ENCODE assay signal across 20 mouse cellular contexts in the genomic region with DNA sequence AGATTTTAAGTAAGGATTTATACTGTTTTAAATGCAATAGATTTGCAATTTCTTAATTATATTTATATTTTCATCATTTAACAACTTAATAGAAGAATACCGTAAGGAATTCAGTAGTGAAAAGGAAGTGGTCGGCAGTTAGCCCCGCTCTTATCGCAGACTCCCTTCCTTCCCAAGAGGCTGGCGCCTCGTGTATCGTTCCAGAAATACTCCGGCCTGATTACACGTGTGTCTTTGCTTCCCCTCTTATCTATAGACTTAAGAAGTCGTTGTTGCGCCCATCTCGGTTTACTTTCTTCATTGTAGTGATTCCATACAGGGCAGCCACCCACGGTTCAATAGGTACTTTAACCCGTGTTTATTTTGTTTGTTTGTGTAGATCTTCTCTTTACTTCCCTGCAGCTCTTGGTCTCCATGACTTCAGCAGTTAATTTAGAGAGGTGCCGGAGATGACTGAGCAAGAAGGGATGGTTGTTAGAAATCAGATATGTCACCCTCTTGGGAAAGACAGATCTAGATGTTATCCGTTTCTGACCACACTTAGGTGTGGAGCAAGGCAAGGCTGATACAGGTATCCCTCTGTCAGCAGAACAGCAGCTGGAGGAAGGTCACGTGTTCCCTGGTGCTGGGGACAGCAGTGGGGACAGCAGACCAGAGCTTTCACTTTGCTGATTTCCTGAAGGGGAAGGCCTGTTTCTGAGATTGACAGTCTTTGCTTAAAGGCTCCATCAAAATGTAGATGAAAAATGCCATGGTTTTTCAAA. TPM values are rescaled to one million over a fixed set of nuclear protein-coding genes. Genes with fewer than 3 reads are reported as not detected.
DNase-seq lines count a peak whose midpoint lies in the region; ATAC-seq lines count a peak whose summit lies in the region.
"Had no signal": no experiment of that assay in that cellular context is flagged by ENCODE, and none has a peak within 500 bp of the region (broad histone marks: within the 10 kb centered on the region; RNA-seq: fewer than 3 reads in every experiment).

No protein-coding gene starts in this region.

- DNase-seq in heart, adult 18-20 months, result no peak
- no peak for DNase-seq in liver, embryonic 13.5 days
- DNase-seq in yolk sac, embryonic 10.5 days (ENCODE audit: low spot score), result peak; percentile 51
- DNase-seq in right cerebral cortex, postnatal 10 days (ENCODE audit: low spot score in 2 of 2), result no peak
- no peak for DNase-seq in cerebellum, adult 9-11 months
- DNase-seq: cerebellum, adult 9-10 months; gastrocnemius, postnatal 10 days; lung, adult 2 months; lung, postnatal 36 days; thymus, postnatal 4 days had no signal

- no peak overlapping the region for H3K4me3 ChIP-seq in heart, embryonic 15.5 days
- H3K4me3 ChIP-seq in liver, embryonic 13.5 days (replicated peaks), result no peak overlapping the region
- H3K4me3 ChIP-seq: embryonic facial prominence, embryonic 15.5 days; forebrain, embryonic 10.5 days; layer of hippocampus, adult 2 months; limb, embryonic 10.5 days; midbrain, embryonic 13.5 days; myocyte; neural tube, embryonic 15.5 days had no signal

- H3K9me3 ChIP-seq in heart, embryonic 15.5 days (replicated peaks), result no peaks in the 10 kb centered on the region
- no peaks in the 10 kb centered on the region for H3K9me3 ChIP-seq in liver, embryonic 13.5 days (replicated peaks)
- H3K9me3 ChIP-seq: embryonic facial prominence, embryonic 15.5 days; forebrain, embryonic 10.5 days; limb, embryonic 10.5 days; midbrain, embryonic 13.5 days; neural tube, embryonic 15.5 days had no signal

- peaks cover 42% of the 10 kb centered on the region for H3K4me1 ChIP-seq in heart, embryonic 15.5 days (replicated peaks)
- peaks cover 26% of the 10 kb centered on the region for H3K4me1 ChIP-seq in liver, embryonic 13.5 days (replicated peaks)
- H3K4me1 ChIP-seq: midbrain, embryonic 13.5 days had no signal

- H3K9ac ChIP-seq in heart, embryonic 15.5 days, result no peak overlapping the region
- no peak overlapping the region for H3K9ac ChIP-seq in liver, embryonic 13.5 days
- H3K9ac ChIP-seq: embryonic facial prominence, embryonic 15.5 days; midbrain, embryonic 13.5 days; neural tube, embryonic 15.5 days had no signal

- no peak overlapping the region for H3K27ac ChIP-seq in heart, embryonic 15.5 days
- no peak overlapping the region for H3K27ac ChIP-seq in liver, embryonic 13.5 days
- H3K27ac ChIP-seq: embryonic facial prominence, embryonic 15.5 days; forebrain, embryonic 10.5 days; kidney, postnatal 0 days; layer of hippocampus, adult 2 months; limb, embryonic 10.5 days; midbrain, embryonic 13.5 days; neural tube, embryonic 15.5 days had no signal

- ATAC-seq in heart, embryonic 15.5 days (replicated peaks; ENCODE audit: insufficient number of reproducible peaks, insufficient read depth, low FRiP score, low read depth), result no peak
- peak; percentile 29 for ATAC-seq in granulocyte monocyte progenitor cell, adult 5-6 weeks (replicated peaks; ENCODE audit: poor library complexity, severe bottlenecking)
- ATAC-seq in liver, embryonic 13.5 days (ENCODE audit: low read depth), result peak; percentile 54
- ATAC-seq: midbrain, embryonic 13.5 days had no signal

- H3K4me2 ChIP-seq in heart, embryonic 15.5 days, result peak overlapping the region; percentile 42
- peak overlapping the region; percentile 17; the same call in 1 of the 2 replicates for H3K4me2 ChIP-seq in liver, embryonic 13.5 days
- H3K4me2 ChIP-seq: embryonic facial prominence, embryonic 15.5 days; midbrain, embryonic 13.5 days; neural tube, embryonic 15.5 days had no signal

- no peaks in the 10 kb centered on the region for H3K36me3 ChIP-seq in heart, embryonic 15.5 days
- no peaks in the 10 kb centered on the region for H3K36me3 ChIP-seq in liver, embryonic 13.5 days
- H3K36me3 ChIP-seq: embryonic facial prominence, embryonic 15.5 days; forebrain, embryonic 10.5 days; limb, embryonic 10.5 days; midbrain, embryonic 13.5 days; neural tube, embryonic 15.5 days had no signal

- WGBS in heart, embryonic 15.5 days, result 18% methylated on average over 17 of the region's 17 CpGs
- 8% methylated on average over 17 of the region's 17 CpGs for WGBS in liver, embryonic 13.5 days (ENCODE audit: insufficient replicate concordance)

- no peaks in the 10 kb centered on the region for H3K27me3 ChIP-seq in heart, embryonic 15.5 days
- no peaks in the 10 kb centered on the region for H3K27me3 ChIP-seq in liver, embryonic 13.5 days
- H3K27me3 ChIP-seq: embryonic facial prominence, embryonic 15.5 days; midbrain, embryonic 13.5 days; neural tube, embryonic 15.5 days had no signal

RNA-seq across cellular contexts. Expression of a gene that starts 40.7 kb away (rescaled TPM):
- 8.5 and 9.6 TPM in 2 replicates for polyA plus RNA-seq in heart, embryonic 15.5 days (2015; fragmentation: Nextera tagmentation; extraction: Ambion mirVana)
- 10 to 100 TPM; 26.1 to 27.0 TPM for total RNA-seq in heart, adult 18-20 months (2021)
- 4.0 and 5.9 TPM in 2 replicates for total RNA-seq in granulocyte monocyte progenitor cell, adult 5-6 weeks (2014; fragmentation: Nextera tagmentation)
- 2.0 and 2.3 TPM in 2 replicates for total RNA-seq in granulocyte monocyte progenitor cell, adult 5-6 weeks (2017)
- polyA plus RNA-seq in liver, embryonic 13.5 days (2015; fragmentation: Nextera tagmentation; extraction: Ambion mirVana), result 0.80 and 0.90 TPM in 2 replicates
